Mouse (Mus musculus) CH12.LX (cell line): ENCODE results near the gene Sult1a1. TPM values are rescaled to one million over a fixed set of nuclear protein-coding genes. Genes with fewer than 3 reads are reported as not detected.

Experiments
- DNase-seq: peaks from one replicate; pipeline ENCODE4 v3.0.0-alpha.2; 2013; ENCODE audit errors: extremely low read depth
- H3K27ac ChIP-seq: 2 replicates; pipeline ENCODE4 v1.5.1; 2012; ENCODE audit warnings: low read depth, mild to moderate bottlenecking, control low read depth, moderate library complexity; ENCODE audit not compliant: insufficient read depth
- H3K27me3 ChIP-seq: replicated peaks from 2 replicates; pipeline ENCODE3; 2012; ENCODE audit warnings: inconsistent platforms
- H3K36me3 ChIP-seq, 2 experiments: replicated peaks in 1 of 2; 2 replicates each; pipeline versions ENCODE3 to v1.6.1; 2012; ENCODE audit warnings: inconsistent platforms in 1 of 2, low read length in 1 of 2, mild to moderate bottlenecking in 1 of 2, mixed read lengths in 1 of 2, moderate library complexity in 1 of 2; ENCODE audit not compliant: control insufficient read depth in 1 of 2, insufficient read depth in 1 of 2
- H3K4me1 ChIP-seq, 2 experiments: 2 replicates each; pipeline ENCODE4 v1.6.1; 2012; ENCODE audit warnings: inconsistent platforms in 1 of 2, moderate library complexity in 1 of 2; ENCODE audit not compliant: insufficient read depth in 2 of 2, control insufficient read depth in 1 of 2
- H3K4me2 ChIP-seq: 2 replicates; pipeline ENCODE4 v1.6.1; 2012; ENCODE audit warnings: low read depth, mild to moderate bottlenecking, control low read depth; ENCODE audit not compliant: poor library complexity, insufficient read depth, severe bottlenecking
- H3K4me3 ChIP-seq, 3 experiments: fragments of 150-350 bp in 1 of 3; sonication (generic) in 1 of 3; replicated peaks in 1 of 3; 2 replicates each; pipeline versions ENCODE3 to v1.5.1; 2011 to 2012; ENCODE audit warnings: low read depth in 2 of 3, low read length in 2 of 3, mild to moderate bottlenecking in 2 of 3, moderate library complexity in 2 of 3, control low read depth in 1 of 3, improper control_type of control experiment in 1 of 3, inconsistent platforms in 1 of 3, mixed read lengths in 1 of 3; ENCODE audit not compliant: poor library complexity in 1 of 3
- H3K79me2 ChIP-seq: replicated peaks from 2 replicates; pipeline ENCODE4 v1.6.1; 2012; ENCODE audit warnings: mild to moderate bottlenecking, moderate library complexity; ENCODE audit not compliant: control insufficient read depth, poor library complexity, insufficient read depth, severe bottlenecking; ENCODE audit errors: extremely low read depth
- H3K9ac ChIP-seq: 2 replicates; pipeline ENCODE4 v1.6.1; 2012; ENCODE audit warnings: low read depth, mild to moderate bottlenecking, control low read depth, moderate library complexity; ENCODE audit not compliant: insufficient read depth
- H3K9me3 ChIP-seq: replicated peaks from 2 replicates; pipeline ENCODE3; 2012; ENCODE audit warnings: low read length, inconsistent platforms, mixed read lengths
- BHLHE40 ChIP-seq: IDR thresholded peaks from 2 replicates; pipeline ENCODE4 v1.6.1; 2011; ENCODE audit warnings: mild to moderate bottlenecking, low read depth, low read length, improper control_type of control experiment
- CTCF ChIP-seq, 2 experiments: IDR thresholded peaks in 1 of 2; conservative IDR thresholded peaks in 1 of 2; 2 replicates each; pipeline ENCODE4 v1.5.1; 2011 to 2012; ENCODE audit warnings: low read depth in 2 of 2, low read length in 2 of 2, improper control_type of control experiment in 1 of 2, inconsistent platforms in 1 of 2, mild to moderate bottlenecking in 1 of 2, moderate library complexity in 1 of 2
- EP300 ChIP-seq: IDR thresholded peaks from 2 replicates; pipeline ENCODE4 v1.6.1; 2011; ENCODE audit warnings: low read length, improper control_type of control experiment
- IRF4 ChIP-seq: IDR thresholded peaks from 2 replicates; pipeline ENCODE4 v1.6.1; 2014; ENCODE audit warnings: low read depth, mild to moderate bottlenecking, inconsistent platforms, low read length, improper control_type of control experiment
- JUN ChIP-seq: IDR thresholded peaks from 2 replicates; pipeline ENCODE4 v1.6.1; 2011; ENCODE audit warnings: low read depth, mild to moderate bottlenecking, low read length, improper control_type of control experiment, moderate library complexity; ENCODE audit not compliant: insufficient read depth
- JUND ChIP-seq: conservative IDR thresholded peaks from 2 replicates; pipeline ENCODE4 v1.6.1; 2011; ENCODE audit warnings: low read depth, low read length, improper control_type of control experiment
- KAT2A ChIP-seq: IDR thresholded peaks from 2 replicates; pipeline ENCODE4 v1.6.1; 2012; ENCODE audit warnings: low read length, improper control_type of control experiment, inconsistent platforms; ENCODE audit not compliant: insufficient replicate concordance
- MAFK ChIP-seq: IDR thresholded peaks from 2 replicates; pipeline ENCODE4 v1.6.1; 2011; ENCODE audit warnings: low read length, improper control_type of control experiment; ENCODE audit not compliant: insufficient replicate concordance
- MAX ChIP-seq: IDR thresholded peaks from 2 replicates; pipeline ENCODE4 v1.6.1; 2011; ENCODE audit warnings: low read length, improper control_type of control experiment
- MAZ ChIP-seq: IDR thresholded peaks from 2 replicates; pipeline ENCODE4 v1.6.1; 2012; ENCODE audit warnings: low read depth, mild to moderate bottlenecking, inconsistent platforms, low read length, improper control_type of control experiment, moderate library complexity
- NRF1 ChIP-seq: IDR thresholded peaks from 2 replicates; pipeline ENCODE4 v1.6.1; 2014; ENCODE audit warnings: low read depth, mild to moderate bottlenecking, inconsistent platforms, low read length, improper control_type of control experiment, moderate library complexity
- PAX5 ChIP-seq: IDR thresholded peaks from 2 replicates; pipeline ENCODE4 v1.6.1; 2012; ENCODE audit warnings: low read length, inconsistent platforms, mixed read lengths
- RAD21 ChIP-seq: IDR thresholded peaks from 2 replicates; pipeline ENCODE4 v1.6.1; 2011; ENCODE audit warnings: low read depth, mild to moderate bottlenecking, low read length, improper control_type of control experiment, moderate library complexity
- RCOR1 ChIP-seq: conservative IDR thresholded peaks from 2 replicates; pipeline ENCODE4 v1.6.1; 2012; ENCODE audit warnings: low read depth, mild to moderate bottlenecking, inconsistent platforms, low read length, improper control_type of control experiment
- SIN3A ChIP-seq: IDR thresholded peaks from 2 replicates; pipeline ENCODE4 v1.6.1; 2012; ENCODE audit warnings: low read length, improper control_type of control experiment, inconsistent platforms
- SMC3 ChIP-seq: IDR thresholded peaks from 2 replicates; pipeline ENCODE4 v1.6.1; 2011; ENCODE audit warnings: low read depth, low read length, improper control_type of control experiment
- TCF12 ChIP-seq: IDR thresholded peaks from 2 replicates; pipeline ENCODE4 v1.6.1; 2014; ENCODE audit warnings: low read depth, mild to moderate bottlenecking, inconsistent platforms, low read length, improper control_type of control experiment
- ZKSCAN1 ChIP-seq: IDR thresholded peaks from 2 replicates; pipeline ENCODE4 v1.6.1; 2012; ENCODE audit warnings: low read depth, inconsistent platforms, low read length, improper control_type of control experiment, borderline replicate concordance
- ZNF384 ChIP-seq: IDR thresholded peaks from 2 replicates; pipeline ENCODE4 v1.6.1; 2012; ENCODE audit warnings: low read depth, low read length, improper control_type of control experiment, inconsistent platforms
- dilution Hi-C: fragments of 300-500 bp; cut with MboI; formaldehyde crosslinking; loops from 2 replicates; pipeline ENCODE4 v1.14.3; 2020; ENCODE audit warnings: low sequenced_read_pairs; ENCODE audit not compliant: extremely low pct_unique_long_range_greater_than_20kb, extremely low pct_ligation_motif_present
- in situ Hi-C: fragments of 300-500 bp; cut with MboI; formaldehyde crosslinking; loops from 3 replicates; pipeline ENCODE4 v1.14.3; 2019; ENCODE audit warnings: low sequenced_read_pairs, low pct_ligation_motif_present, low pct_unique_long_range_greater_than_20kb, mixed read lengths
- polyA plus RNA-seq: library from polyadenylated mRNA; unstranded; fragments of >175 nt; gene quantifications from 2 replicates; pipeline ENCODE4 v1.2.1, GENCODE M21; 2012; ENCODE audit warnings: low read depth; ENCODE audit not compliant: insufficient read length
- total RNA-seq, 2 experiments: library from RNA; depleted of rRNA; stranded (reverse); fragments of 300-350 nt in 1 of 2; fragments of >200 nt in 1 of 2; gene quantifications; 2 replicates each; pipeline ENCODE4 v1.2.3; 2012 to 2014

The Sult1a1 gene
- total and polyA plus RNA-seq, 3 experiments: 0.34 to 0.87 (median 0.87) TPM

GRCm38 (mm10) chr7:126715679-126716078 is 39.4 kb upstream of the Sult1a1 start:
- Histone ChIP-seq H3K4me3 (no peak overlapping the region), H3K27ac (no peak overlapping the region), H3K79me2 (no peaks in the 10 kb centered on the region), H3K27me3 (no peaks in the 10 kb centered on the region), H3K9me3 (peaks cover 3% of the 10 kb centered on the region), H3K9ac (no peak overlapping the region), H3K4me2 (no peak overlapping the region), H3K36me3 (no peaks in the 10 kb centered on the region), H3K4me1 (peaks cover 0 to 4% of the 10 kb centered on the region in 2 experiments; a peak in 2 of 4 replicates)
- TF ChIP-seq RCOR1 (no peak), CTCF (conservative IDR thresholded peaks at IDR 0.05 in 1 of 2, IDR thresholded peaks at IDR 0.05 in 1 of 2; ENCODE audit: low read depth in 2 of 2, low read length in 2 of 2) (no peak), SIN3A (no peak), JUND (no peak), TCF12 (no peak), JUN (no peak), MAX (no peak), PAX5 (no peak), ZNF384 (no peak), MAFK (no peak), MAZ (no peak), KAT2A (no peak), ZKSCAN1 (no peak), NRF1 (no peak), IRF4 (no peak), EP300 (no peak), RAD21 (no peak)
- in situ Hi-C loops (loop anchor here (5.0 kb wide), 1 partner anchor 1057 kb away; no protein-coding TSS in a partner anchor), dilution Hi-C loops (no loop called here)
- DNase-seq: no peak

- DNase-seq: no peak
- Histone ChIP-seq H3K36me3 (no peaks in the 10 kb centered on the region), H3K9me3 (peaks cover 6% of the 10 kb centered on the region), H3K4me1 (peaks cover 15 to 18% of the 10 kb centered on the region in 2 experiments)
- TF ChIP-seq BHLHE40 (no peak), SMC3 (no peak)
- TF ChIP-seq, all 38 proteins: peak for 0
- H3K79me2 ChIP-seq: no peaks in the 10 kb centered on the region
- H3K9ac ChIP-seq: no peak overlapping the region
- H3K27me3 ChIP-seq: no peaks in the 10 kb centered on the region
- dilution Hi-C loops (no loop called here), in situ Hi-C loops (no loop called here)
- H3K4me2 ChIP-seq: no peak overlapping the region
- no peak overlapping the region for H3K4me3 ChIP-seq
- no peak overlapping the region for H3K27ac ChIP-seq
These were observed 35.7 kb upstream of the Sult1a1 start for GRCm38 (mm10) chr7:126711910-126712309.
